Mouse (Mus musculus) splenic B cell, adult 2 months (primary cell): Measurements from ENCODE around the gene Jmjd6.
A peak's percentile ranks its signal among the peaks of the same experiment; 100 is the strongest.
"Not testable (repeated sequence)": the region's sequence is repeated elsewhere in the genome, so short reads cannot be mapped to it uniquely, and the experiment has no call there.

Source experiments
- DNase-seq: peaks from one replicate; pipeline ENCODE4 v3.0.0-alpha.2; 2011; ENCODE audit warnings: low read depth, low spot score
- H3K27me3 ChIP-seq: 2 replicates; pipeline ENCODE4 v1.6.1; 2012; ENCODE audit warnings: mild to moderate bottlenecking, low read length, moderate library complexity, mixed read lengths; ENCODE audit not compliant: control insufficient read depth, poor library complexity, insufficient read depth, severe bottlenecking
- H3K36me3 ChIP-seq: 2 replicates; pipeline ENCODE4 v1.6.1; 2012; ENCODE audit warnings: mild to moderate bottlenecking, low read length, moderate library complexity, mixed read lengths; ENCODE audit not compliant: control insufficient read depth, poor library complexity, insufficient read depth, severe bottlenecking

Jmjd6 gene

GRCm38 (mm10) chr11:116864444-116864843 is 21.2 kb upstream of the Jmjd6 start:
- DNase-seq = no peak
- H3K36me3 ChIP-seq = peaks cover 5% of the 10 kb centered on the region
- H3K27me3 ChIP-seq = no peaks in the 10 kb centered on the region

GRCm38 (mm10) chr11:116857183-116857850 is 14.1 kb upstream of the Jmjd6 start:
- Histone ChIP-seq H3K36me3 (peaks cover 5% of the 10 kb centered on the region), H3K27me3 (no peaks in the 10 kb centered on the region)
- DNase-seq = no peak

- H3K27me3 ChIP-seq = no peaks in the 10 kb centered on the region
- no peak for DNase-seq
These were observed 11.0 kb upstream of the Jmjd6 start for GRCm38 (mm10) chr11:116854279-116854678.

GRCm38 (mm10) chr11:116853512-116853928 is 10.3 kb upstream of the Jmjd6 start:
- no peaks in the 10 kb centered on the region for H3K27me3 ChIP-seq
- H3K36me3 ChIP-seq = peaks cover 11% of the 10 kb centered on the region; the same call in 1 of the 2 replicates
- peak; percentile 95 for DNase-seq

More at GRCm38 (mm10) chr11:116854279-116854678, 11.0 kb upstream of the Jmjd6 start:
- H3K36me3 ChIP-seq = peaks cover 8% of the 10 kb centered on the region; the same call in 1 of the 2 replicates

GRCm38 (mm10) chr11:116852891-116853511 is 9.8 kb upstream of the Jmjd6 start, which contains the start of gene Srsf2:
Srsf2 (minus strand) TSS chr11:116853094.
- H3K36me3 ChIP-seq = peaks cover 11% of the 10 kb centered on the region; the same call in 1 of the 2 replicates
- peak; percentile 97 for DNase-seq

GRCm38 (mm10) chr11:116852291-116852890 is 9.1 kb upstream of the Jmjd6 start, which contains the start of gene Mfsd11:
Mfsd11 (plus strand) TSS chr11:116852440.
- H3K27me3 ChIP-seq = no peaks in the 10 kb centered on the region
- DNase-seq = peak; percentile 79
- peaks cover 11% of the 10 kb centered on the region; the same call in 1 of the 2 replicates for H3K36me3 ChIP-seq

More at GRCm38 (mm10) chr11:116852891-116853511, 9.8 kb upstream of the Jmjd6 start, which contains the start of gene Srsf2:
- H3K27me3 ChIP-seq = no peaks in the 10 kb centered on the region

- peaks cover 11% of the 10 kb centered on the region; the same call in 1 of the 2 replicates for H3K36me3 ChIP-seq
- no peaks in the 10 kb centered on the region for H3K27me3 ChIP-seq
- DNase-seq = no peak
These were observed 8.5 kb upstream of the Jmjd6 start for GRCm38 (mm10) chr11:116851576-116852290.

- DNase-seq = no peak
These were observed 7.7 kb upstream of the Jmjd6 start for GRCm38 (mm10) chr11:116850833-116851477.

GRCm38 (mm10) chr11:116850085-116850484 is 6.8 kb upstream of the Jmjd6 start:
- no peak for DNase-seq
- Histone ChIP-seq H3K27me3 (no peaks in the 10 kb centered on the region), H3K36me3 (peaks cover 11% of the 10 kb centered on the region; the same call in 1 of the 2 replicates)

More at GRCm38 (mm10) chr11:116850833-116851477, 7.7 kb upstream of the Jmjd6 start:
- Histone ChIP-seq H3K36me3 (peaks cover 11% of the 10 kb centered on the region; the same call in 1 of the 2 replicates), H3K27me3 (no peaks in the 10 kb centered on the region)

- peaks cover 11% of the 10 kb centered on the region; the same call in 1 of the 2 replicates for H3K36me3 ChIP-seq
- no peak for DNase-seq
- H3K27me3 ChIP-seq = no peaks in the 10 kb centered on the region
These were observed 6.3 kb upstream of the Jmjd6 start for GRCm38 (mm10) chr11:116849587-116849986.

- H3K27me3 ChIP-seq, DNase-seq: not testable (repeated sequence)
- peaks cover 11% of the 10 kb centered on the region; the same call in 1 of the 2 replicates for H3K36me3 ChIP-seq
These were observed 5.6 kb upstream of the Jmjd6 start for GRCm38 (mm10) chr11:116848877-116849178.

GRCm38 (mm10) chr11:116848086-116848876 is 5.0 kb upstream of the Jmjd6 start:
- Histone ChIP-seq H3K36me3 (peaks cover 11% of the 10 kb centered on the region; the same call in 1 of the 2 replicates), H3K27me3 (no peaks in the 10 kb centered on the region)
- no peak for DNase-seq
